Mouse (Mus musculus): ENCODE results near the gene Dxo. TPM values are rescaled to one million over a fixed set of nuclear protein-coding genes. Genes with fewer than 3 reads are reported as not detected.
"Not testable (repeated sequence)": the region's sequence is repeated elsewhere in the genome, so short reads cannot be mapped to it uniquely, and the experiment has no call there.

Dxo gene
- total RNA-seq, 4 experiments from 2014 or later = 10.6 to 15.9 (median 11.5) TPM

- DNase-seq (ENCODE audit: low spot score) = not testable (repeated sequence)
Measured at GRCm38 (mm10) chr17:34830776-34831175, 6.0 kb upstream of the Dxo start.

- DNase-seq (ENCODE audit: low spot score) = no peak
Measured at GRCm38 (mm10) chr17:34836155-34836855, 514 bp upstream of the Dxo start.

GRCm38 (mm10) chr17:34837464-34838324, 875 bp downstream of the Dxo start:
- DNase-seq (ENCODE audit: low spot score) = no peak

GRCm38 (mm10) chr17:34838785-34839184, 2.0 kb downstream of the Dxo start:
- DNase-seq (ENCODE audit: low spot score) = no peak

GRCm38 (mm10) chr17:34840736-34841307, 4.0 kb downstream of the Dxo start:
- DNase-seq (ENCODE audit: low spot score) = no peak

- DNase-seq (ENCODE audit: low spot score) = no peak
Measured at GRCm38 (mm10) chr17:34844884-34845283, 8.1 kb downstream of the Dxo start.

GRCm38 (mm10) chr17:34847192-34847591, 10.4 kb downstream of the Dxo start:
- DNase-seq (ENCODE audit: low spot score) = no peak

GRCm38 (mm10) chr17:34847615-34848014, 10.8 kb downstream of the Dxo start:
- no peak for DNase-seq (ENCODE audit: low spot score)

DNA sequence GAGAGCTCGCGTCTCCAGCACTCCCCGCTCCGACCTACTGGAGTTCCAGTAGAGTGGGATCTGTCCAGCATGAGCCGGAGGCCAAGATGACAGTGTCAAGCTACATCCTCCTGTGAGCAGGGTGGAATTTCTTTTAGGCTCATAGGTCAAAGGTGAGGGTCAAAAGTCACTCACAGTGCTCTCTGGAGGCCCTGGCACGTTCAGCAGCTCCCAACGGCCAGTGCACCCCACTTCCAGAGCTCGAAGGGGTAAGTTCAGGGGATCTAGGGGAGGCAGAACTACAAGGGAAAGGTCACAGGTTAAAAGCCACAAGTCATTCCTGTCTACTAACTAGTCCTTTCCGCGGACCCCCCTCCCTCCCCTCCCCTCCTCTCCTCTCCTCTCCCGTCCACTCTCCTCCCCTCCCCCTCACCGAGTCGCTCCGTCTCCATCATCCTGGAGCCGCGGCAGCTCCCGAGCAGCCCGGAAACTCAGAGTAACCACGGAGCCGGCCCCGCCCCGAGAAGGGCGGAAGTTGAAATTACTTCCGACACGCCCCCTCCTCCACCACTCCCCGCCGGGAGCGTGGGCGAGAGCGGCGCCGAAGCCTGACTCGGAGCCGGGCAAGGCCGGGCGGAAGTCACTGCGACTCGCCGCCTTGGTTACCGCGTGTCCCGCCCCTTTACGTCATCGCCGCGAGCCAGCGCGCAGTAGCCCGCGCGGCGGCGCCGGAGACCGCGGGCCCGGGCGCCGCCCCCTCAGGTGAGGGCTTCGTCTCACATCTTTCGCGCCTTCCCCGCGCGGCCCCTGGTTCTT, 13.1 kb downstream of the Dxo start, which contains the start of the genes Skiv2l and Nelfe:
Gene Skiv2l, minus strand, starts transcription at position 489 of the 795 bp plus-strand sequence.
Gene Nelfe, plus strand, starts transcription at position 670 of the 795 bp plus-strand sequence.
- DNase-seq (ENCODE audit: low spot score) = peak; percentile 96

DNA sequence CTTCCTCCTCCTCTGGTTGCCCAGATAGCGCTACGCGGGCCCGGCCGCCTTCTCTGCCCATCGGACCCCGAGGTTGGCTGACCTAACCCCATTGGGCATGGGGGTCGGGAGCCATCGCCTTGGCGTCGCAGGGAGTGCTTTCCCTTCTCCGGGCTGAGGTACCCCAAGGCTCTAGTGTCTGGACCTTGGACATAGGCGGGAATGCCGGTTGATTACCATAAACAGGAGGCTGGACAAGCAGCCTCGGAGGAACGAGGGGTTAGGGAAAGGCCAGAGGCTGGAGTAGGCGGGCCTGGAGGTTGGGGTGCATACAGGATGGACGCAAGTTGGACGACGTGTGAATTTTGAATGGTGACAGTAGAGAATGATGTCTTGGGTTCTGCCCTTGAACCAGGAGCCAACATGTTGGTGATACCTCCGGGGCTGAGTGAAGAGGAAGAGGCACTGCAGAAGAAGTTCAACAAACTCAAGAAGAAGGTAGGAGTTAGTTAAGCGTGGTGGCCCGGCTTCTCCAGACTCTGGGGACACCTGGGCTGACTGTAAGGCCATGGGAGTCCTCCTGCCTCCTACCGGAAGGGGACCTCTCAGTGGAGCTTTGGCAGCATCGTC, 13.8 kb downstream of the Dxo start:
- no peak for DNase-seq (ENCODE audit: low spot score)

DNA sequence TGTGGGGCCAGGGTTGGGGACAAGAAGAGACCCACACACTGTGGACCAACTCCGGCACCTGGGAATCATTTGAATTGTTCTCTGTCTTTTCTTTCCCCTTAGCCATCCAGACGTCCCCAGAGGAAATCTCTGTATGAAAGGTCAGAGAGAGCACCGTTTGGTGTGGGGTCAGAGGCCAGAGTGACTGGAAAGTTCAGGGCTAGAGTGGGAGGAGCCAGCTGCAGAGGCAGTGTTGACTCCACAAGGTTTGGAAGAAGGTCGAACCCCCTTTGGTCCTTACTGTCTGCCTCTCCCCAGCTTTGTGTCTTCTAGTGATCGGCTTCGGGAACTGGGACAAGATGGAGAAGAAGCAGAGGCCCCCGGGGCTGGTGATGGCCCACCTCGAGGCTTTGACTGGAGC, 16.7 kb downstream of the Dxo start:
- DNase-seq (ENCODE audit: low spot score) = no peak

DNA sequence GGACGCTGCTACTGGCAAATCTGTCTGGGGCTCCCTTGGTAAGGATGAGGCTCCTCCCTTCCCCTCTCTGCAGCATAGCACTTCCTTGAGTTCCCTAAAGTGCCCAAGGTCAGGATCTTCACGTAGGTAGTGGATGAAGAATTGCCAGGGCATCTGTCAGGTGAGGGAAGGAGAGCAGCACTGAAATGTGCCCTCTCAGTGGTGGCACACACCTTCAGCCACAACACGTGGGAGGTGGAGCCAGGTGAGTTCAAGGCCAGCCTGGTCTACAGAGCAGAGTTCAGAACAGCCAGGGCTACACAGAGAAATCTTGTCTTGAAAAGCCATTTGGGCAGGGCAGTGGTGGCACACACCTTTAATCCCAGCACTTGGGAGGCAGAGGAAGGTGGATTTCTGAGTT, 17.9 kb downstream of the Dxo start:
- DNase-seq (ENCODE audit: low spot score) = no peak

- peak; percentile 26 for DNase-seq (ENCODE audit: low spot score)
Measured at GRCm38 (mm10) chr17:34855825-34856224, 19.0 kb downstream of the Dxo start.

- DNase-seq (ENCODE audit: low spot score) = no peak
Measured at GRCm38 (mm10) chr17:34858670-34859069, 21.9 kb downstream of the Dxo start.

DNA sequence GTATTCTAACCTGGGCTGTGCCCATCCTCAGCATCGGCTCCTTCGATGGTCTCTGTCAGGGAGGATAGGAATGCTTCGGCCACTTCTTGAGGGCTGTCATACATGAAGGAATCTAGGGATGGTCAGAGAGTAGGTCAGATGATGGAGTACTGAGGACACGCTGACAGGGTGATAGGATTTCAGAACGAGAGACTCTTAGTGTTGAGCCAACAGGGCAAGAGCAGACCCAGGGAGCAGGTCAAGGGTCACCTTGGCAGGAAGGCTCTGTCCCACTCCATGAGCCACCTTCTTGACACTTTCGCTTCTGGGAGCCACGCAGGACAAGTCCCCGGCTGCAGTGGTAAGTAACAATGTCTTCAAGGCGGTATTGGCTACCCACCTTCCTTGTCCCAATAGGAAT, 23.7 kb downstream of the Dxo start:
- DNase-seq (ENCODE audit: low spot score) = no peak

- no peak for DNase-seq (ENCODE audit: low spot score)
Measured at GRCm38 (mm10) chr17:34861704-34862415, 25.0 kb downstream of the Dxo start.

DNA sequence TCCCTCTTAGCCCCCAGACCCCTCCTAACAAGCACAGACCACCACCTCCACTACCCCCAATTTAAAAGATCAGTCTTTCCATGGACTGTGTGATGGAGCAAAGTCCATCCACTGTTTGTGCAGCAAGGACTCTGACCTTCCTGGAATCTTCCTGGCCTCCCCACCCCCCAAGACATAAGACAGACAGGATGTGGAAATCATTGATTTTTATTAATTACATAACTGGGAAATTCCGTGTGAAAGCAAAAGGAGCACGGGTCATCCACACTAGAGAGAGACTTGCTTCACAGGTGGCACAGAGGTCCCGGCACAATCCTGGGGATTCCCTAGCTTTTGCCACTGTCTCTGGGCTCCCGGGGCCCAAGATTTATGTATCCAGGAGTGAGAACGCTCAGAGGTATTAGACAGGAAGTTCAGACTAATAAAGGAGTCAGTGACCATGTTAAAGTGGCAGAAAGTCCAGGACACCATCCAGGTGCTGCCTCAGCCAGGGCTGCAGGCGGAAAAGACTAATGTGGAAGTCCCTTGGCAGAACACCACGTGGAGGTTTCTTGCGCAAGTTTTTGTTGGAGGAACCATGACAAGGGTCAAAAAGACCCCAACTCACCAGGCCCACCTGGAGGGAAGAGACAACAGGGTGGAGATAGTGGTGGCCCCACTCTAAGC, 25.7 kb downstream of the Dxo start, which contains the start of gene Cfb:
Gene Cfb, minus strand, starts transcription at position 103 of the 666 bp plus-strand sequence.
- no peak for DNase-seq (ENCODE audit: low spot score)

- DNase-seq (ENCODE audit: low spot score) = no peak
Measured at GRCm38 (mm10) chr17:34865981-34866380, 29.2 kb downstream of the Dxo start.

- DNase-seq (ENCODE audit: low spot score) = no peak
Measured at GRCm38 (mm10) chr17:34874321-34874720, 37.5 kb downstream of the Dxo start.

Data from heart, adult 8-10 months (tissue).